Mouse (Mus musculus) frontal cortex, postnatal 36 days (tissue): Measurements from ENCODE around the gene Rom1.
"Not testable (repeated sequence)": the region's sequence is repeated elsewhere in the genome, so short reads cannot be mapped to it uniquely, and the experiment has no call there.

ENCODE experiments used
- DNase-seq, 2 experiments: peaks; one replicate each; pipeline ENCODE4 v3.0.0; 2022; ENCODE audit warnings: low spot score in 2 of 2

Gene Rom1

DNA sequence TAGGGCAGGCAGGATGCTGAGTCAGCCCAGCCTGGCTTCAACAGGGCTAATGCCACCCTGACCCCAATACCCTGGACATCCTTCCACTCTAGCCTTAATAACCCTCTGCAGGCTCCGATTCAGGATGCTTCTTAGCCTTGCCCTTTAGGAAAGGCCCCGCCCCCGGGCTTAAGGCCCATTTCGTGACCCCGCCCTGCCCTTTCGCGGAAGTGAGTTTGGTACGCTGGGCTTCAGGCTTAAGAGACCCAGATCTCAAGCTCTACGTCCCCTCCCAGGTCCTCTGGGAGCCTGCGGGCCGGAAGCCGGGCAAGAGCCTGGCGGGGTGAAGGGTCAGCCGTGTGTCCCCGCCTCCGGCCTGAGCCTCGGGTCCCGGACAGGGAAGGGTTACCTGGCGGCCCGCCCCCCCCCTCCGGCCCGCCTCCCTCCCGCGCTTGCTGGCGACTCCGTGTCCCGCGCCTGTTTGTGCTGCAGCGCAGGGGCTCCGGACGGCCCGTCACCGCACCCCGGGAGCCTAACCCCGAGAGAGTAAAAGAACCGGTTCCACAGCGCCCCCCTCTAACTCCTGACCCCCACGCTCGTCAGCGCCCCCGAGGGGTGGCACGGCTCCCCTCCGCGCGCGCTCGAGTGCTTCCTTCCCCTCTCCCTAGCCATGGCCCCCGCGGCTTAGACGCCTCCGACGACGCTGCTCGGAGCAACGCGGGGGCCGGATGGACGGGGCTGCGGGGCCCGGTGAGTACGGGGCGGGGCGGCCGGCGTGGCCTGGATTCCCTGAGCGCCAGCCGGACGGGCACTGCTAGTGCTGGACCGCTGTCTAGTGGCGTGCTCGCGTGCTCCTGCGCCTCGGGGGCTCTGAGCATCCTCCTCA, at the start of gene Rom1, which contains the start of gene Eml3:
Gene Rom1, minus strand, starts transcription at position 133 of the 865 bp plus-strand sequence.
Gene Eml3, plus strand, starts transcription at position 329 of the 865 bp plus-strand sequence.
- peak in 1 of 2 experiments; percentile 61 for DNase-seq

DNA sequence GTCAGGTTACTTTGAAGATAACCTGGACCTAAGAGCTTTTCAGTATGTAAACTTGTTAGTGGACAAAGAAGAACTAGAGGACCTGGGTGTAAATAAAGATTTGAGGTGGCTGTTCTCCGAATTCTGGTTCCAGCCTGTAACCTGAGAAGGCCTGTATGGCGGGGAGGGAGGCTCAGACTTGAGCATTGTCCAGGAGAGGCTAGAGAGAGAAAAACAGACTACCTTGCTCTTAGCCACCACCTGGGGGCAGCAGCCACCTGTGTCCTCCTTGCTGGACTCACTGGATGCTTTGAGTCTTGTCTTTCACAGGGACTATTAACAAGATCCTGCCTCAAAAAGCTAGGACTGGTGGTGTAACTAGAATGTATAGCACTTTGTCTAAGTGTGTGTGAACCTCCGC, 47.4 kb upstream of the Rom1 start:
- DNase-seq: no peak

DNA sequence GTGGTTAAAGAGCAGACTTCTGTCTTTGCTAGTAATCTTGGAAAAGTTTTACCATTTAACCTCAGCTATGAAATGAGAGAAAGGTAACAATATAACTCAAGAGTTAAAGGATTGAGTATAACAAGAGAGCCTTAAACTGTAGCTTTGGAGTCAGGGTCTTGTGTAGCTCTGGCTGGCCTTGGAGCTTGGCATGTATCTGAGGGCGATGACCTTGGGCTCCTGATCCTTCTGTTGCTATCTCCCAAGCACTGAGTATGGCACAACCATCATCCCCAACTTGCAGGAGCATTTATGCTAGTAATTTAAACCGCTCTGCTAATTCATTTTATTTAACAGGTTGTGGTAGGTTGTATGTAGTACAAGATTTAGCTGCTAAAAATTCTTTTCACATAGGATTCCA, 46.3 kb upstream of the Rom1 start:
- no peak for DNase-seq

DNA sequence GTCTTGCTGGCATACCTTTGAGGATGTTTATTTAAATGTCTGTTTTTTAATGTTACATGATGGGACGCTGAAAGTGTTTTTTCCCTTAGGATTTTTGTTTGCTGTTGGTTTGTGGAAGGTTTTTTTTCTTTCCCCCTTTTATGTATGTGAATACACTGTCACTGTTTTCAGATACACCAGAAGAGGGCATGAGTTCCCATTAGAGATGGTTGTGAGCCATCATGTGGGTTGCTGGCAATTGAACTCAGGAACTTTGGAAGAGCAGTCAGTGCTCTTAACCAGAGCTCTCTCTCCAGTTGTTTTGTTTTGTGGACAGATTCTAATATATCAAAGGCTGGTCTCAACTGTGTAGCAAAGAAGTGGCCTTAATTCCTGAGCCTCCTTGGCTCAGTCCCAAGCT, 45.5 kb upstream of the Rom1 start:
- no peak for DNase-seq

DNA sequence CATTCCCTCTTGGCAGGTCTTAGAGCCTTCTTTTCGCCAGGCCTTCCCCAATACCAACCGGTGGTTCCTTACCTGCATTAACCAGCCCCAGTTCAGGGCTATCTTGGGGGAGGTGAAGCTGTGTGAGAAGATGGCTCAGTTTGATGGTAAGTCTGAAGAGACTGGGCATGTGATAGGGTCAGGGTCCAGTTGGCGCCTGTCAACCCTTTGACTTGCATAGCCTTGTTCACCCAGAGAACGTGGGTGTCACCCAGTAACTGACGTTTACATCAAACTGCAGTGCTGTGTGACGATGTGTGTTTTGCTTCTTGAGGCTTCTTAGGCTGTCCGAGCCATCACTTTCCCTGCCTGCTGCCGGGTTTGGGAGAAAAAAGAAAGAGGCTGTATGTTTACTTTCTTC, 43.3 kb upstream of the Rom1 start:
- not testable (repeated sequence) for DNase-seq

DNA sequence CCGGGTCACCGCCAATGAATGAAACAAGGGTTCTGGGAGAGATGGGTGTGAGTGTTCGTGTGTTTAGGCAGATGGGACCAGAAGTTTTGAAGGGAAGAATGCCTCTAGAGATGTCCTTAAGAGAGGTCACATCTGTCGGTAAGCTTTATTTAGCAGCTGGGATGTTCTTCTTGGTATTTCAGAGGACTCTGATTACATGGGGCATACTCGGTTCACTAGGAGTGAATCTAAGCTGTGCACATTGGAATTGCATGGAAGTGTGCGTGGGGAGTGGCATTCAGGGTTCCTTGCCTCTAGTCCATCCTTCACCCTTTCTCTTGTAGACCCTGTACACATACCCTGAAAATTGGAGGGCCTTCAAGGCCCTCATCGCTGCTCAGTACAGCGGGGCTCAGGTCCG, 38.7 kb upstream of the Rom1 start:
- no peak for DNase-seq

DNA sequence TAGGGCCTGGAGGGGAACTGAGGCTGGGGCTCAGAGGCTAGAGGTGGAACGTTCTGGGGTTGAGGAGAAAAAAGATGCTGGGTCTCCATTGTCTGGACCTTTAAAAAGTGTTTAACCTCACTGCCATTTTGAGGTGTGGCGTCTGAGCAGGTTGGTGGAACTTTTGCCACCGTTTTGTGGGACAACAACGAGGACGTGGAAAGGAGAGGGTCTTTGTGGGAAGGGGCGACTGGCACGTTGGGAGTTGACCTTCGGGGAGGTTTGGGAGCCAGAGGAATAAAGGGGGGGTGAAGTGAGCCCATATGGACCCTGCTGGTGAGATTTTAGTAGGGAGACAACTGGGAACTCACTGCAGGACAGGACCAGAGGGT, 38.2 kb upstream of the Rom1 start:
- DNase-seq: no peak

DNA sequence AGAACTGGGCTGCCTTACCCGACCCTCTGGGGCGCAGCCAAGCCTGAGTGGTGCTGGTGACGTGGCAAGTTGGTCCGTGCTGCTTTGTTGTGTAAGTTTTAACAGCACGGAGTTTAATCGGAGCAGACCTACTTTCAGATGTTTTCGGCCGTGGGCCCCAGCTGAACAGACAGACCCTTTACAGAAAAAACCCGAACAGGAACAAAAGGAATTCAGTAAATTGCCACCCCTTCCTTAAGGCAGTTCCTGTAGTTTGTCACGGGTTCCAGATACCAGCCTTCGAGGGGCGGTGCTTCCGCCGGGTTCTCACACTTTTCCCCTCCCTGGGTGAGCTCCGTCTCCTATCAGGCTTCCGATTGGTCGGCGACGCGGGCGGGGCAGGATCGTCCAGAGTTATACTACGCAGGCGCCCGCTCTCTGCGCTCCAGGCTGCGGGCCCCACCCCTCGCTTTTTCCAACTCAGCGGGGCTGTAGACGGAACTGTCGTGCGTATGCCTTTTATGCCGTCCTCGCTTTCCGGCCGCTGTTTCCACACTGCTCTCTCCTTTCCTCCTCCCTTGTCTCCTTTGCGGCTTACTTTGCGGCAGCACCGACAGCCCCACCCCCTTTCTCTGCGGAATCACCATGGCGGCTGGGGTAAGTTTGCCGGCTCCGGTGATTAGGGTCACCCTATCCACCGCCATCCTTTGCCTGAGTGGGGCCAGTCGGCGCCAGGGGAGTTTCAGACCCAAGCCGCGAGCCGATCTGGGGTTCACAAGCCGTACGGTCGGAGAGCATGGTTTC, 37.6 kb upstream of the Rom1 start, which contains the start of gene Eef1g:
Gene Eef1g, plus strand, starts transcription at position 452 of the 783 bp plus-strand sequence.
- DNase-seq: peak; percentile 99

DNA sequence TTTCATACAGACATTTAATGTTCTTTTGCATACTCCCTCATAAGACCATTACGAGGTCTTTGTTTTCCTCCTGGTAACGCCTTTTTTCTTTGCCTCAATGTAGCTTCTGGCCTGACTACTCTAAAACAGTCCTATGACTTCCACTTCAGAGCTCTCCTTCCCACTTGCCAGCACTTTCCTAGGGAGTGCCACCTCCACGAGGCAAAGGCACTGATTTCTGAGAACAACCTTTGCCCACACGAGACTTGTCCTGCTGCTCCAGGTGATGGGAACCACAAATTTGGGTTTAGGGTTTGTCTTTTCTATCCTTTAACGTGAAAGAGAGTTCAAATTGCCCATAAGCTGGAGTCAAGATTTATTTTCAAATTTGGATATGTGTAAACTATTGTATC, 37.0 kb upstream of the Rom1 start:
- no peak for DNase-seq

DNA sequence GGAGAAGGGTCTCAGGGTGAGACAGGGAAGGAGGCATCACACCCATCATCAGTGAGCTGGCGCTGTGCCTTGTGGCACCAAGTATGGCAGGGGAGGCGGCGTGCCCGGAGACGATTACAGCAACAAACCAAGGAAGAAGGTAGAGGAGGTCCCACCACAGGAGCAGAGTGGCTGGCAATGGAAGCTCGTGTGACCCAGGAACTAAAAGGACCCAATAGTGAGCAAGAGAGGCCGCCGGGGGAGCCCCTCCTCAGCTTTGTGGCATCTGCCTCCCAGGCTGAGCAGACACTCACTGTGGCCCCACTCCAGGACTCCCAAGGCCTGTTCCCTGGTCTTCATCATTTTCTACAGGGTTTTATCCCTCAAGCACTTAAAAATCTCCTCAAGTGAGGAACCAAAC, 36.6 kb upstream of the Rom1 start:
- DNase-seq: no peak

DNA sequence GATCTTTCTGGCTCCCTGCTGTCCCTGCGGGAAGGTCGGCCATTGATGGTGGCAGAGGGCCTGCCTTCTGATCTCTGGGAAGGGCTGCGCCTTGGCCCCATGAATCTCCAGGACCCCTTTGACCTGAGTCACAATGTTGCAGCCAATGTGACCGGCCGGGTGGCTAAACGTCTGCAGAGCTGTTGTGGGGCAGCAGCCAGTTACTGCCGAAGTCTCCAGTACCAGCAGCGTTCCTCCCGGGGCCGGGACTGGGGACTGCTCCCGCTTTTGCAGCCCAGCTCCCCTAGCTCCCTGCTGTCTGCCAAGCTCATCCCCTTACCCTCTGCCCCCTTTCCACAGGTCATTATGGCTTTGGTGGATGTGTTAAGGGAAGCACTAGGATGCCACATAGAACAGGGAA, 35.9 kb upstream of the Rom1 start:
- DNase-seq: no peak

DNA sequence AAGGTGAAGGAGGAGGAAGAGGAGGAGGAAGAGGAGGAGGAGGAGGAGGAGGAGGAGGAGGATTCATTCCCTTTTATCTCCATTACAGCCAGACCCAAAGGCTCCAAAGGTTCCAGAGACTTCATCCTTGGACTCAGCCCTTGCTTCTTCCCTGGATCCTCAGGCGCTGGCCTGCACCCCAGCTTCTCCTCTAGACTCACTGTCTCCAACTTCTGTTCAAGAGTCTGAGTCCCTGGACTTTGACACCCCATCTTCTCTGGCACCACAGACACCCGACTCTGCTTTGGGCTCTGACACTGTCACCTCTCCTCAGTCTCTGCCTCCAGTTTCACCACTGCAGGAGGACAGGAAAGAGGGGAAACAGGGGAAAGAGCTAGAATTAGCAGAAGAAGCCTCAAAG, 33.1 kb upstream of the Rom1 start:
- no peak for DNase-seq

DNA sequence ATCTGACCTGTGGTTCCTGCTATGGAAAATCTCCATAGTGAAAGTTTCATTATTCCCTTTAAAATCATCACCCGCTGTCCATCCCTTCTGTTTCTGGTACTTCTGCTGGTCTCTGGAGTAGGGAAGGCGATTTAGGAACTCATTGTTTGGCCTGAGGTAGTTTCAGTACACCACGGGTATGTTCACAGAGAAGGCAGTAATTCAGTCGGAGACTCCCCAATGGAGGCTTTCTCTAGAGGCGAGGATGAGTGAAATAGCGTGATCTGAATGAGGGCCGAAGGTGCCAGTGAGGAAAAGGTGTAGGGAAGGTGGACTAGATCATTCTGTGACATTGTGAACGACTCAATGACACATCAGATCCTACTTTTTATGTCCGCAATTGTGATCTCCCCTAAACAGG, 25.0 kb upstream of the Rom1 start:
- DNase-seq: no peak

DNA sequence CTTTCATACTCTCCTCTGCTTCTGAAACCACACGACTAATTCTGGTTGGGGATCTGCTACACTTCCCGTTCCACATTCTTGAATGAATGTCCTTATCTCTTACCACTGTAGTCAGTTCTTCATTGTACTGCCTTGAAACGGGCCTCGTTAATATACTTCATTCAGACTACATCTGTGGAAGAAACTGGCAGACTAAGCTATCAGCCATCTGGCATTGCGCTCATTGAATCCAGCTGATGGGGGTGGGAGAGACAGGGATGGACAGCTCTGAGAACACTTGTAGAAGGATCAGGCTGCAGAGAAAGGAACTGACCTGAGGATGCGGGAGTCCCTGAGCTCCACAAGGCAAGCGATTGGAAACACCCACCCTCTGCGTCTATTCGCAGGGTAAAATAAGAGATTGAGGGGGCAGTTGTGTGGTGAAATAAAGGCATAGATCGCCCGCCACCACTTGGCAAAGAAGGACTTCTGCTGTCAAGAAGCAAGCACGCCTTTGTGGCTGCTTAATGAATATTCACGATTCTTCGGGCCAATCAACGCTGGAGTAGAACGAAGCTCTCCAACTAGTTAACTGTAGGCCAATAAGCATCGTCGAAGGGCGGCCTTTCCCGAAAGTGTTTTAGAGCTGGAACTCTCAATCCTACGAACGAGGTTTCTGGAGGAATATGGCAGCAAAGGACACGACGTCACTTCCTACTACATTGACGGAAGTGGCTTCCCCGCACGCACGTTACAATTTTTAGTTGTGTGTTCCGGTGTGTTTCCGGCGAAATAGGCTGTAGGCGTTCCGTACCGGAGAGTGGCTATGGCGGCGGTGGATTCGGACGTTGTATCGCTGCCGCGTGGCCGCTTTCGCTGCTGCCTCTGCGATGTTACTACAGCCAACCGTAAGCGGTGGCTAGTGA, 24.2 kb upstream of the Rom1 start, which contains the start of gene Tut1:
Gene Tut1, plus strand, starts transcription at position 713 of the 905 bp plus-strand sequence.
- DNase-seq: peak; percentile 91 to 97

DNA sequence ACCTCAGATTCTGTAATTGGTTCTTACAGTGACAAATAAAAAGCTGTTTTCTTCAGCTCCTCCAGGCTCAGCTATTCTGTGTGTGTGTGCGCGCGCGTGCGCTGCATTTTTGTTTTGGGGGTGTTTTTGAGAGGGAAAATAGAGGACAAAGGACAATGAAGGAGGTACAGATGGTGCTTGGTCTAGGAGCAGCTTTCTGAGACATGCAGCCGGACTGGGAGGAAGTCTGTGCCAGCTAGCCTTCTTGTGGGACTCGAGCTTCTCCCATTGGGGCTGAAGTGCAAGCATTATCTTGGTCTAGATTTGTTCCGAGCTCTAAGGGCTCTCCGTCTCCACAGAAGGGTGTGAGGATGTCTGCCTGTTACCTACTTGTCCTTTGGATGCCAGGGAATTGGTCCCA, 23.1 kb upstream of the Rom1 start:
- peak in 1 of 2 experiments; percentile 9 for DNase-seq

DNA sequence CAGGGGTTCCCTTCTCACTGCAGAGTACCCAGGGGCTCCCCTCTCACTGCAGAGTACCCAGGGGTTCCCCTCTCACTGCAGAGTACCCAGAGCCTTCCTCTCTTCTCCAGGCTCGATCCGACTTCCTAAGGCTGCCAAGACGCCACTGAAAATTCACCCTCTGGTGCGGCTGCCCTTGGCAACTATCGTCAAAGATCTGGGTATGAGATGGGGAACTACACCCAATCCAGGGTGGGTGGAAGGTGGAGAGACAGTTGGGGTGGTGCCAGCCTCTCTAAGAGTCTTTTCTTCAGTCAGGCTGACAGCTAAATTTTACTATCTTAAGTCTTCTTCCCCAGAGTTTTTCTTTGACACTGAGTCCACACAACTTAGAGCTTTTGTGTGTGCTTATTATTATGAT, 21.0 kb upstream of the Rom1 start:
- DNase-seq: no peak

DNA sequence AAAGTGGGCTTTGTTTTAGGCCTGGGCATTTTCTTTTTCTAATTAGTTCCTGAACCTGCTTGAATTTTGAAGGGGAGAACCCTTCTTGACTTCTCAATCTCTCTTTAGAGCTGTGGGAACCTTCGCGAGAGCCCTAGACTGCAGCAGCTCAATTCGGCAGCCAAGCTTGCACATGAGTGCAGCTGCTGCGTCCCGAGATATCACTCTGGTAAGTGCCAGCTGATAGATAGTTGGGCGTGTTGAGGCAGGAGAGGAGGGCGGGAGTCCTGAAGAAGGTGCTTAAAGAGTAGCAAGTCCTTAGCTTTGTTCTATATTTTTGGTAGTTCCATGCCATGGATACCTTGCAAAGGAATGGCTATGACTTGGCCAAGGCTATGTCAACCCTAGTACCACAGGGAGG, 17.8 kb upstream of the Rom1 start:
- DNase-seq: no peak

DNA sequence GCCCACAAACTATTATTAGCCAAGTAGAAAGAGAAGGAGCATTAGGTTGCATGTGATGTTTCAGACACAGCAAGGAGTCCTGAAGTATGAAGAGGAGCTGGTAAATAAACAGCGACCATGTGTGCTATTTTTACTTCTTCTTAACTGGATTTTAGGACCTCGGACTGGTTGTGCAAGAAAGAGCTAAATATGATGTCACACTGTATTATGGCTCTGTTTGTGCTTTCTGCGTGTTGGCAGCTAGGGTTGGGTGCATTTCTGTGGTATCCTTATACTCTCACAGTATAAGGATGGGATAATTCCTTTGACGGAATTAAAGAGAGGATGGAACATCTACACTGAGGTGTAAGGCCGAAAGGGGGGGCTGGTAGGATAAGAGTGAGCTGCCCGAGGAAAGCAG, 16.1 kb upstream of the Rom1 start:
- no peak for DNase-seq

DNA sequence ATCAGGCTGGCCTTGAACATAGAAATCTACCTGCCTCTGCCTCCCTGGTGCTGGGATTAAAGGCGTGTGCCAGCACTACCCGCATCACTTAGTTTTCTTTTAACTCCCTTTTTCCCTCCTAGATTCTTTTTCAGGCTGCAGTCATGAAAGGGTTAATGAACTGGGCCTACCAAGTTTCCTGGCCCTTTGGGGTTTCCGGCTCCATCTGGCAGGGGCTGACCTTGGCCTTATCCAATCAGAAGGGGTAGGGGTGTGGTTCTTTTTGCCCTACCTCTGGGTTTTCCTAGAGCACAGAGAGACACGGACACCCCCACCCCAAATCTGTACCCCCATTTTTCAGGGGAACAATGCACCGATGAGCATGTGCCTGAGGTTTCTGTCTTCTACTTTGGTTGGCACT, 15.6 kb upstream of the Rom1 start:
- DNase-seq: no peak

DNA sequence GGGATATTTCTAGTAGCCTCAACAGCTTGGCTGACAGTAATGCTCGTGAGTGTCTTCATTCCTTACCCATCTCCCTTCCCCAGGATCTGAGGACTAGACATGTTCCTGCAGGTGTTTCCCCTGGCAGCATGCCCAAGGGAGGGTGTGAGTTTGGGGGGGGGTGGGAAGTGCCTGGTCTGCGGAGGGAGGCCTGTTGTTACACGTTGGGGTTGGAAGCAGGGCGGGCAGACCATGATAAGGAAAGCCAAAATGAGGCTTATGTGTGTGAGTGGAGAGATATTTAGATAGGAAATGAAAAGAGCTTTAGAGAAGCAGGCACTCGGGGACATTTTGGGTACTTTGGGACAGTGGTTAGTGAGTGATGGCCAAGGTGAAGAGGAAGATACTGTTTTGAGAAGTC, 14.9 kb upstream of the Rom1 start:
- DNase-seq: no peak

DNA sequence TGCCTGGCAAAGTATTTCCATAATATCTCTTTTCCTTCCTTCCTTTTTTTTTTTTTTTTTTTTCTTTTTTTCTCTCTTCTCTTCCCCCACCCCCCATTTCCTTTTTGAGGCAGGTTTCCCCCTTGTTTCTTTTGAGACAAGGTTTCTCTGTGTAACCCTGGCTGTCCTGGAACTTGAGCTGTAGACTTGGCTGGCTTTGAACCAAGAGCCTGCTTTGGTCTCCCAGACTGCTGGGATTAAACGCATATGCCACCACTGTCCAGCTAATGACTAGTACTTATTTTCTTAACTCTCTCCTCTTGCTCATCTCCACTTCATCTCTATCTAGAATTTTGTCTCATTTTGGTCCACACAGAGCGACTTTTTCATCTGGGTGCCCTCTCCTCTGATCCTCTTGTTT, 13.9 kb upstream of the Rom1 start:
- no peak for DNase-seq
